Mouse (Mus musculus): Measurements from ENCODE around the gene Prss1. TPM values are rescaled to one million over a fixed set of nuclear protein-coding genes. Genes with fewer than 3 reads are reported as not detected.

Prss1 gene
- not detected for polyA plus RNA-seq (2017; shearing (Covaris generic))

DNA sequence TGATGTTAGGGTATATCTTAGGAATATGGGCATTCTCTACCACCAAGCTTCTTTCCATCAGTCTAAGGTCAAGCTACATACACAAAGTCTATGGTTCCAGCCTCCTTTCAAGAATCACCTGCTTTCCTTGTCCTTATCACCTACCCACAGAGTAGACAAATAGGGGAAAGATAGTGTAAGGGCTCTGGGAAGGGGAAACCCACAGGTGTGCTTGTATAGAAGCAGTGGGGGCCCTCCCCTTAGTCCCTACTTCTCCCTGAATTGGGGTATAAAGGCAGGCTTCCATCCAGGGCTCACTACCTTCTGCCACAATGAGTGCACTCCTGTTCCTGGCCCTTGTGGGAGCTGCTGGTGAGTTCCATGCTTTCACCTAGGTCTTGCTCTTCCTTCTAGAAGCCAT is at the start of gene Prss1:
Gene Prss1, plus strand, starts transcription at position 301 of the 400 bp plus-strand sequence.

DNA sequence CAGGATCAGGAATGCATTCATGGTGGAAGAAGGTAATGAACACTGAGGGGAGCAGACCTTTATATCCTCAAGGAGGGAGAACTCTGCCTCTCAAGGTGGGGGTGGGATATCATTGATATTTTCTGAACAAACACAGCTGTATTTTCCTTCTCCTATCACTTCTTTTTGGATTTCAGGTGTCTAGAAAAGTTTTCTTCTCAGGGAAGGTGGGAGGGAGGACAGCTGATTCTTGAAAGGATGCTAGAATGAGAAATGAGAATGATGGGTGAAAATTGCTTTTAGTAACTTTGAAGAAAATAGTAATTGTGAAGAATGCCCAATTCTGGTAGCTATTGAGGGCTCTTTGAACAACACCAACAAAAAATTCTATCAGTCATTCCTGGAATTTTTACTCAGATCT is 12.7 kb upstream of the Prss1 start, which contains the start of gene Gm10334:
Gene Gm10334, minus strand, starts transcription at position 101 of the 400 bp plus-strand sequence.

Other genes with a start within 250 kb of the Prss1 start
- not detected for gene Try4, start 156.7 kb upstream of the Prss1 start, polyA plus RNA-seq (2017; shearing (Covaris generic))
- gene Try5, start 142.1 kb upstream of the Prss1 start, polyA plus RNA-seq (2017; shearing (Covaris generic)) = 0.73 TPM
- 0.48 TPM for gene Try10, start 104.8 kb upstream of the Prss1 start, polyA plus RNA-seq (2017; shearing (Covaris generic))
- gene Prss3, start 81.3 kb upstream of the Prss1 start, polyA plus RNA-seq (2017; shearing (Covaris generic)) = not detected
- gene Gm5771, start 66.6 kb upstream of the Prss1 start, polyA plus RNA-seq (2017; shearing (Covaris generic)) = not detected
- not detected for gene Gm10334, start 12.8 kb upstream of the Prss1 start, polyA plus RNA-seq (2017; shearing (Covaris generic))
- gene Prss2, start 62.9 kb downstream of the Prss1 start, polyA plus RNA-seq (2017; shearing (Covaris generic)) = 1.4 TPM
- 49.1 TPM for gene Ephb6, start 146.6 kb downstream of the Prss1 start, polyA plus RNA-seq (2017; shearing (Covaris generic))
- gene Trpv6, start 177.5 kb downstream of the Prss1 start, polyA plus RNA-seq (2017; shearing (Covaris generic)) = 0.50 TPM
- gene Trpv5, start 221.8 kb downstream of the Prss1 start, polyA plus RNA-seq (2017; shearing (Covaris generic)) = not detected
- not detected for gene Llcfc1, start 225.5 kb downstream of the Prss1 start, polyA plus RNA-seq (2017; shearing (Covaris generic))
- gene Kel, start 245.4 kb downstream of the Prss1 start, polyA plus RNA-seq (2017; shearing (Covaris generic)) = 0.67 TPM